Mouse (Mus musculus) adipocyte (in vitro differentiated cells): ENCODE measurements around the gene Tinf2.

Experiments used
- DNase-seq: peaks from one replicate; pipeline ENCODE4 v3.0.0-alpha.2; 2016; ENCODE audit warnings: low spot score

Gene Tinf2

DNA sequence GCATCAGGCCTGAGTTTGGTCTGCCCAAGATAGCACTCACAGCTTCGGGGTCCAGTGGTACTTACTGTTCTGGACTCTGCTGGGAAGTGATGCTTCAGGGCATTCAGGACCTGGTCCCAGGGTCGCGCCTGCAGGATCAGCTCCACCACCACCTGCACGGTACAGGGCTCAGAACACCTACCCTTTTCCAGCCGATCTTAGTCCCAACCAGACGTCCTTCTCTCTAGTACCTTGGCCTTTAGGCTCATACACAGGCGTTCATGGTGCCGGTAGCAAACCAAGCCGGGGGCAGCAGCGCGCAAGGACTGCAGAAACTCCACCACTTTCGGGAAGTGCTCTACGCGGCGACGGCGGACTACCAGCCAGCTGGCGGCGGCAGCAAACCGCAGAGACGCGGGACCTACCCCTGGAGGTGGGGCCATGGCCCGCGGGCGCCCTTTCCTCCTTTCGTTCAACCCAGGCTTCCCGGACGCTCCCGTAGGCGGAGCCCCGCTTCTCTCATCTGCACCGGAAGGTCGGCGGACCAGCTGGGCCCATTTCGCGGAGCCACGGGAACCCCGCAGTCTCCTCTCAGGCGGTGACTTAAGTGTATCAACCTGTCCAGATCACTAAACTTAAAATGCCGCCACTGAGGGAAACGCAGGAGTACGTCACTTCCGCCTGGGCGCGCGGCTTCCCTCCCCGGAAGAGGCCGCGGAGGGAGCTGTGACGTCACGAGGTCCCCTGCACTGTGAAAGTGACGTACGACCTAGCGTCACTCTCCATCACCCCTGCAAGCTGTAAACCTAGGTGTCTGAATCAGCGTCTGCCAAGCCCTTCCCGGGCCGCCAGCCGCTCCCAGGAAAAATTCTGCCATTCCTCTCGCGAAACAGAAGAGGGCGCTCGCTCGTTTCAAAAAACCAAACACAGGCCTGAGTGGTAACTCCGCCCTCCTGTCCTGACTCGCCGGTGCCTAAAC lies at the start of gene Tinf2:
Gene Tinf2, minus strand, starts transcription at position 661 of the 958 bp plus-strand sequence.
- peak; percentile 90 for DNase-seq

DNA sequence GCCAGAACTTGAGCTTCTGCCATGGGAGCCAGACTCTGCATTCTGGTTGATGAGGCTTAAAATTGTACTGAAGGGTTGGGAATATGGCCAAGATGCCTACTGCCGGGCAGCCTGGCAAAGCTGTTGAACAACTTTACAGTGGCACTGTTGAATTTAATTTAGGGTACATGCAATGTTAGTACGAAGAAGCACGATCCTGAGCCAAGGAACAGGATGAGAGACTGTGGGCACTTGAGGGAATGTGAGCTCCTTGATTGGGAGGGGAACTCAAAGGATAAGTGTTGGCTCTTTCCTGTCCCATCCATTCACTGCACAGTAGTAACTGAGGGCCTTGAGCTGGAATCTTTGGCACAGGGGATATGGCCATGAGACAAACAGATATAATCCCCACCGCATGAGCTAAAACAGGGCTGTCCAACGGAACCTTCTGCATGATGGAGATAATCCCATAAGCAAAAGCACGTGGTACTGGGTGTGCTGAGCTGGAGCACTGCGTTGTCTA lies 49.0 kb upstream of the Tinf2 start:
- no peak for DNase-seq

DNA sequence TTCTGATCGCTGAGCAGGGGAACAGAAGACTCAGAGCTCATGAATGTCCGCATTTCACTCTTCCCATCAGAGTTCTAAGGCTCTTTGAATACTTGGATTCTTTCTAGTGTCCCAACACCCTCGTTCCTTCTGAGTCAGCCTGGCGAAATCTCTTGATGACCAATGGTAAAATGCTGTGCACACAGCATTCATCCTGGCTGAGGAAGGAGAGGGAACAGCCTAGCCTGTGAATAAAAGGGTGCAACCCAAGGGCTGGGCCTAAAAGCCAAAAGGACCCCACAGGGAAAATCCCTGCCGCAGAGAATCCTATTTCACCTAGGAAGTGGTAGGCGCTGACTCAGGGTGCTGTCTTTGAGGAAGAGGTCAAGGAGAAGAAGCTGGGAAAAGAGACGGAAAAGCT lies 48.5 kb upstream of the Tinf2 start:
- DNase-seq: no peak

DNA sequence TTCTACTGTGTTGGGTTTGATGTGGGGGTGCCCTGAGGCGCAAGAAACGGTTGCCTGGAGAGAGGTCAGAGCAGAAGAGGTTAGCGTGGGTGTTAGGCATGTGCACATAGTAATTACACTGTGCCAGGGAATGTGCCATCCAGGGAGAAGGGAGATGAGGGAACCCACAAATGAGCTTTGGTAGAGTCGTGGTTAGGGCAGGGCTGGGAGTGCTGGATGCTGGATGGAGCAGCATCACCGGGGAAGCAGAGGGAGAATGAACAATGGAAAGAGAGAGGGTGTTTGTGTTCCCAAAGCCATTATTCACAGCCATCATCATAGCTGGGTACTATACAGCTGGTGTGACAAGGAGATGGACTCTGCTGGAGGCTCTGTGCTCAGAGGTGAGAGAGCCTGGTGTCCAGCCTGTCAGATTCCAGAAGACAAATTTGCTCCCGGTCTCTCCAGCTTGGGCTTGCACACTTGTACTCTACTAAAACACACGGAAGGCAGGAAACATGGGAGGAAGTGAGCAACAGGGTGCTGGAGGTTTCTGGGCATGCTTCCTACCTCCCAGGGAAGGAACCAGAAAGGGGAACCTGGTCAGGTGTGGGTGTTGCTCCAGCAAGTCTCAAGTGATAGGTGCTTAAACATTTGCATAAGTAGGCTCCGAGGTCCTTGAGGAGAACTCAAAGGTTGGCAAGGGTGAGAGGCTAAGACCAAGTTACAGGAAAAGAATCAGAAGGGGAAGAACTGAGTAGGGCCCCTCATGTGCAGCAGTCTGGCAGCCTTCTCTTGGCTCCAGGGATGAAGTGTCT lies 46.5 kb upstream of the Tinf2 start:
- DNase-seq: no peak

DNA sequence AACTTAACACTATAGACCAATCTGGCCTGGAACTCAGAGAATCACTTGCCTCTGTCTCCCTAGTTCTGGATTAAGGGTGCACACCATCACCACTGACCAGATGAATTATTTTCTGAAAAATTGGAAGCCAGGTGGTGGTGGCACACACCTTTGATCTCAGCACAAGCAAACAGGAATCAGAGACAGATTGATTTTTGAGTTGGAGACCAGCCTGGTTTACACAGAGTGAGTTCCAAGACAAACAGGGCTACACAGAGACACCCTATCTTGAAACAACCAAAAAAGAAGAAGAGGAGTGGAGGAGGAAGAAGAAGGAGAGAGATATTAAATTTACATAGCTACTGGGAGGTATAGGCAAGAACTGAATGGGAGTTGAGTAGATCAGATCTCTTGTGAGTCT lies 44.6 kb upstream of the Tinf2 start:
- no peak for DNase-seq

DNA sequence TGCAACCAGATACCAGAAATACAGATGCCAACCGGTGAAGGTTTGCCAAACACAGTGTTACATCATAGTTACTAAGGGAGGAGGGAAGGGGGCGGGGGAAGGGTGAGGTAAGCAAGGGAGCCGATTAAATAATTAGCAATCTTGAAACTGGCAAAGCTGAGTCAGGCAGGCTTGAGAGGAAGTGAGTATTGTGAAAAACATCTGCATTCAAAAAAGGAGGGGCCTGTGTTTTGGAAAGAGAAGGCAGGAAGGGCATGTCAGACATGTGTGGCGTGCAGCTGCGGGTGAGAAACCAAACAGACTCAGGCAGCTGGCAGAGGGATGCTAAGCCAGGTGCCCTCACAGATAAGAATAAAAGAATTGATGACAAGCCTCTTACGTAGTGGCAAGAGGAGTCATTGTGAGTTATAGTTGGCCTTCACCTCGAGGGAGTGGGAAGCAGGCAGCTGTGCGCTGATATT lies 42.8 kb upstream of the Tinf2 start:
- peak; percentile 79 for DNase-seq

DNA sequence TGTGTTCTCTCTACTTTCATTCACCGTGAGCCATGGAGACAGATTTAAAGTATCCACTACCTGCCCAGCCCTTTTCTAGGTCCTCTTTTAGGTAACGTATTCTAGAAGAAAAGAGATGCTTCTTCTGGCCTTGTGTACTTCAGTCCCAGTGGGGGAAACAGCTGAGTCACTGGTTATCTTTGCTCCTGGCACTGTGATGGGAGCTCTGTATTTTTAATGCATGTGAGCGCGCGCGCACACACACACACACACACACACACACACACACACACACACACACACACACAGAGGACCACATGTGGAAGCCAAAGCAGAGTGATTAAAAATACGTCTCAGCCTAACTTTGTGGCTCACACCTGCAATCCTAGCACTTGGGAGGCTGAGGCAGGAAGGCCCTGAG lies 41.8 kb upstream of the Tinf2 start:
- DNase-seq: no peak

DNA sequence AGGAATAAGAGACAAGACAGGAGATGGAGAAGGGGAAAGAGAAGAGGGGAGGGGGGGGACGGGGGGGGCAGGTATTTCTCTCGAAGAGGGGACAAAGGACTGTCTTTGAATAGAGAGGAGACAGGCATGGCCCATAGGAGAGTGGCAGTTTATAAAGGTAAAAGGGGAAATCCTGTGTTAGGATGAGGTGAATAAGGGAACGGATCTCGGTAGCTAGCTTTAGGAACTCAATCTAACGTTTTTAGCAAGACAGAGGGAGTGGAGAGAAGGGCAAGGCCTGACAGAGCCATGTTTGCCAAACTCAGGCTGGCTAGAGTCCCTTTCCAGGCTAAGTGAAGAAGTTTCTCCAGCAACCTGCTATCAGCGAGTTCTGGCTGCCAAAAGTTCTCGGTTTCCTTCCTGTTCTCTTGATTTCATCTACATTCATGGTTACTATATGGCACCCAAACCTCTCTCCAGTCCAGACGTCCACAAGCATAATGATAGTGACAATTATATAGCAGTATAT lies 40.9 kb upstream of the Tinf2 start:
- DNase-seq: peak; percentile 10

DNA sequence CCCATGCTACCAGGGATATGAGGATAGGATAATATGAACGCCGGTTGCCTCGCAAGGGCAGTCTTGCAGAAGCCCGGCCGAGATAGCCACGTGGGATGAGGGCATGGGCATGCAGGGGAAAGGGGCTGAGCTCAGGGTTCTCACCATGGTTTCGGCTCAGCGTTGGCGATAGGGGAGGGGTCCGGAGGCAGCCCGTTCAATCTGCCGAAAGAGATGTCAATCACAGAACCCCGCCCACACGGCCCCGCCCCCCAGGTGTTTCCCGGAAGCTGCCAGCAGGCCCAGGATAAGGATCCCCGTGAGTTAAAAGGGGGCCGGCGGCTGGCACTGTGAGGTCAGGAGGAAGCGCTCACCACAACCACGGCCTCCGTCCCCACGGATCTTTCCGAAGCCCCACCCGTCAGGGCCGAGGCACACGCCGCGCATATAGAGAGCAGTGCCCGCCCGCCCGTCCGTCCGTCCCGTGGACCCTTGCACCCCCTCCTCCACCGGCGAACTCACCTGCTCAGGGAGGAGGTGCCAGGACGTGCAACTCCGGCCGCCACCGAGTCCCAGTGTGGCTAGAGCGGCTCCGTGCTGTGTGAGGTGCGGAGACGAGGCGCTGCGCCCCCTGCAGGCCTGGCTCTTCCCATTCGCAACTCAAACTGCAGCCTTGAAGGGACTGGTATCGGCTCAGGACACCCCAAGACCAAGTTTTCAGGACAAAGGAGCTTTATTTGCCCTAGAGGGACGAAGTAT lies 40.2 kb upstream of the Tinf2 start, which contains the start of gene Rabggta:
Gene Rabggta, minus strand, starts transcription at position 564 of the 738 bp plus-strand sequence.
- DNase-seq: peak; percentile 81

DNA sequence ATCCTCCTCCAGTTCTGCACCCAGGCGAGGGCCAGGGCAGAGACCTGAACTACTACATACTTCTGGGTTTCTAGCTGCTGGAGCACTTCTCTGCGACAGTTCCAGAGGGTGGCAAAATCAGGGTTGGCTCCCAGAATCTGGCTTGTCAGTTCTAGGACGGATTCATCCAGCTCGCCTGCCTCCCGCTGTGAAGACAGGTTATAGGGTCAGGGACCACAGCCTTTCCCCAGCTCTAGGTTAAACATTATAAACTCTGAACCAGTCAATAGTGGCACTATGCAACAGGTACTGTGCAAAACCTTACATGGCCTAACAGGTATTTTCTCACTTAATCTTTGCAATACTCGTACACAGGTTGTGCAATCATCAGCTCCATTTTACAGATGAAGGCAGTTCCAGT lies 39.5 kb upstream of the Tinf2 start:
- DNase-seq: no peak

DNA sequence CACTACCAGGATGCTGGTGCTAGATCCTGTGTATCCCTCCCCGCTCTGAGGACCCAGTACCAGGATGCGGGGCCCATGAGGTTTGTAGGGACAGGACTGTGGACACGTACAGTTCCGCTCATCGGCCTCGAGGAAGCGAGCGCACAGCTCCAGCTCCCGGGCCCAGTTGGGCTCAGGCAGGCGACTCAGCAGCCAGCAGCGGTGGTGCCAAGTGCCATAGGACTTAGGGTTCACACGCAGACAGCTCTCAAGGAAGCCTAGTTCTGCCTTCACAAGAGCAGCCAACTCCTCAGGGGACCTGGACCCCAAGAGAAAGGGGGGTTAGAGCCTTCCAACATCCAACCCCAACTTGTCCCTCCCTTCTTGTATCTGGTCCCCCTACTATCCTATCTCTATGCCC lies 39.0 kb upstream of the Tinf2 start:
- no peak for DNase-seq

DNA sequence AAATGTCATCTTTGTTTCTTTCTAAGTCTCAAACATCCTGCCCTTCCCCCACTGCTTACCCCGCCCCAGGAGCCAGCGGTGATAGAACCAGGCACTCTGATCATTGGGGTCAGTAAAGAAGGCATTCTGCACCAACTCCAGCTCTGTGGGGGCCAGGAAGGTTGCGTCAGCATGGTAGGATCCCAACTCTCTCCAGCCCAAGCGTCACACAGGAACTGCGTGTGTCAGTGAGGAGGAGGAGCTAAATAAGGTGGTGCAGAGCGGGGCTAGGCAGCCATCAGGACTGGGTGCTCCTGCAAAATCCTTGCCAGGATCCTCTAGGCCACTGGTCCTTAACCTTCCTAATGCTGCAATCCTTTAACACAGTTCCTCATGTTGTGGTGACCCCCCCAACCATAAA lies 38.1 kb upstream of the Tinf2 start:
- DNase-seq: no peak

DNA sequence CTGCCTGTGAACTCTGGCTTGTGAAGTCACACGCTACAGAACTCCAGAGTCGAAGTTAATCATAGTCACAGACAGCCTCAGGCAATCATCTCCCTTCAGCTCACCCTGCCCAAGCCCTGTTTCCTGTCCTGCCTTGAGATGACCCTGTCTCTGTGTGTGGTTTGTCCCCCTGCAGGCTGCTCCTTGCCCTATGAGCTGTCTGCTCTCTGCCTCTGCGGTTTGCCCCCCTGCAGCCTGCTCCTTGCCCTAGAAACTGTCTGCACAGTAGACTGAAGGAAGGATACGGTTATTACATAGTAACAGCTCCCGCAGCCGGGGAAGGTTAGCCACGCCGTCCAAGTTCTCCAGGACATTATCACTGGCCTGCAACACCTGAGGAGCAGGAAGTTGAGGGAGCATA lies 35.3 kb upstream of the Tinf2 start:
- DNase-seq: no peak

DNA sequence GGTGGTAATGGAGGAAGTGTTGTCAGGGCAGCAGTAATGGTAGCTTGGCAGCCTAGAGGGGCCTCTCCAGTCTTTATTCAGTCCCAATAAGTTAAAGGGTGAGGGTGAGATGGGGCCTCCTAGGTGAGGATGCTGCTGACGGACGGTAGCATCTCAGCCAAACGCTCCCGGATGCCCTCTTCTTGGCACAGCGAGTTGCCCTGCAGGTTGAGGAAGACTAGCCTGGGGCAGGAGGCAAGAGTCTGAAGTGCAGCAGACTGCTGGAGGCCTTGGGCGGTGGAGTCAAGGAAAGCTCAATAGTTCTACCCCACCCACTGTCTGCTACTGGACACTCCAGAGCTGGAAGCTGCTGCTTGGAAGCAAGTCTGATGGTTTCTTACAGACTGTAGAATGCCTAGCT lies 34.7 kb upstream of the Tinf2 start:
- DNase-seq: no peak

DNA sequence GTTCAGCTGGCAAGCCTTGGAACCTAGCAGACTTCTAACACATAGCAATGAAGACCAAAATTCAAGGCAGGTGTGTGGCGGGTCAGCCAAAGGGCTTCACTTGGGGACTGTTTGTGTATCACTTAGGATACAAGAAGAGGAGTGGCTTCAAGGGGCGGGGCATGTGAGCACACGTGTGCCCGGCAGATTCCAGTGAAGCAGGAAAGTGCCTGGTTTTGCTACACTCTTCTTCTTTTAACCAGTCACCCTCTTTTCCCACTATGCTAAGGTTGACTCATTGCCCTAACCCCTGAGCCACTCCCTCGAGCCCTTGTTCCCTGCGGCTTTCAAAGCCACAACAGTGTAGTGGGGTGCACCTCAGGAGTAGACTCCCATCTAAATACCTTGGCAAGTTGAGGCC lies 33.3 kb upstream of the Tinf2 start:
- no peak for DNase-seq

DNA sequence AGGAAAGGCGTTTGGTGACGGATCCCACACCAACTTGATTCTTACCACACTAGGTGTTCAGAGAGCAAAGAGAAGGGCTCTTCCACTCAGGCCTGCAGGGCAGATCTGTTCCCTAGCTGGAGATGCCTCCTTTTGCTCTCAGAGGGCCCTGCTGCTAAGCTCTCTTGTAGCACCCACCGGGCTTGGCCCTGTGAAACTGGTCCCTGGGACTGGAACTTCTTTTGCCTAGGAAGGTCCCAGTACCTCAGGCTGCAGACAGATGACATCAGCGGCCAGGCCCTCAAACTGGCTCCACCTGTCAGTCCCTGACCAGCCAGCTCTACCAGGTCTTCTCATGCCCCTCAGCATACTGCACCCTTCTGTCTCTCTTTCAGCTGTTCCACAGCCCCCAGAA lies 32.1 kb upstream of the Tinf2 start, which contains the start of gene Tgm1:
Gene Tgm1, minus strand, starts transcription at position 198 of the 394 bp plus-strand sequence.
- DNase-seq: no peak

DNA sequence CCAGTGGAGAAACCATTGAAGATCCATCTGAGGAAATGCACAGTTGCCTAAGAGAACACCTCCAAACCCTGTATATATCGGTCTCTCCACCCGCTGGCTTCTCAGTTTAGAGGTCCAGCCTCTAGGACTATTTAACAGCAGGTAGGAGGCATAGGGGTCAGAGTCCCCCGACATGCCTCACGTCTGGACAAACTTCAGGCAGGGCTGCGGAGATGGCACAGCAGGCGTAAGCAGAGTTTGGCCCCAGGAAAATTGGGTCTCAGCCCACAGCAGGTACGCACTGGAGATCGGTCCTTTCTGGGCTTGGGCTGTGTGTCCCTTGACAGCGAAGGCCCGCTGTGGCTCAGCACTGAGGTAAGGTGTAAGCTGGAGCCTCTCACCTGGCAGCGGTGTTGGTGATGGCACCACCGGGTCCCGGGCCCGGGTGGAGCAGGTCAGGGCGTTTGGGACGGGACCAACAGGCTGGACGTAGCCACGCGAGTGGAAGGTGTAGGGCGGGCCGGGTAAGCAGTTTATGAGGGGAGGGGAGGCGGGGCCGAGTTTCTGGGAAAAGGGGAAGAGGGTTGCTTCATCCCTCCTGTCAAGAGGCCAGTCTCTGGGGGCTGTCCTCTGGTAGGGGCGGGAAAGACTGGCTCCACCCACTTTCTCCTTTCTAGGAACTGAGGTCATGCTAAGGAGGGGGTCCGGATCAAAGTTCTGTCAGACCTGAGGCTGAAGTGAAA lies 31.5 kb upstream of the Tinf2 start:
- DNase-seq: no peak

DNA sequence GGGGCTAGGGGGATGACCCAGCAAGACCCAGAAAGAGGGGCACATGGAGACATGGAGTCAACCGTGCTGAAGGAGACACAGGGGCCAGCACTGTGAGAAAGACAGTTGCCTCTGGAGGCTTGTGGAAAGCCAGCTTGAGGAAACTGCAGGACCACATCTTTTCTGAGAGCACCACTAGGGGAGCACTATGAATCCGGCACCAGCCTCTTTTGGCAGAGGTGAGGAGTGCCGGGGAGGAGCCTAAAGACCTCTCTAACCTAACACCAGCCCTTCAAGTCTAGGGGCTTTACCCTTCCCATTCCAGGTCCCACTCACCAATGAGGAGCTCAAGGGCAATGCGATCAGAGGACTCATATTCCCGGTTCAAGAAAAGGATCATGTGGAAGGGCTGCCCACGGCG lies 30.2 kb upstream of the Tinf2 start:
- no peak for DNase-seq

DNA sequence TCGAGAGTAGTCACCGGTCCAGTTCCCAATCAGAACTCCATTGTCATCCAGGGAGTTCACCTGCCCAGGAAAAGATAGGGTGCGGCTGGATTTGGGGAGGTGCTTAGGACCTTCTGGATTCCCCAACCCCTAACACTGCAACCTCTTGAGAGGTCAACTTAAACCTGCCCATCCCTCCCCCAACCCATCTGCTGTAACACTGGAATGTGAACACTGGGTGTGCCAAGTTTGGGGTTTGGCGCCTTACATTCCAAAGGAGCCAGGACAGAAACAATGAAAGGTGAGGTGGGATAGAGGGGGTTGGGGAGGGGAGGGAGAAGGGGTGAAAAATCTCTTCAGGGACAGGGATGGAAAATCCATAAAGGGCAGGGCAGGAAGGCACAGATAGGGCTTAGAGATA lies 27.9 kb upstream of the Tinf2 start:
- no peak for DNase-seq

DNA sequence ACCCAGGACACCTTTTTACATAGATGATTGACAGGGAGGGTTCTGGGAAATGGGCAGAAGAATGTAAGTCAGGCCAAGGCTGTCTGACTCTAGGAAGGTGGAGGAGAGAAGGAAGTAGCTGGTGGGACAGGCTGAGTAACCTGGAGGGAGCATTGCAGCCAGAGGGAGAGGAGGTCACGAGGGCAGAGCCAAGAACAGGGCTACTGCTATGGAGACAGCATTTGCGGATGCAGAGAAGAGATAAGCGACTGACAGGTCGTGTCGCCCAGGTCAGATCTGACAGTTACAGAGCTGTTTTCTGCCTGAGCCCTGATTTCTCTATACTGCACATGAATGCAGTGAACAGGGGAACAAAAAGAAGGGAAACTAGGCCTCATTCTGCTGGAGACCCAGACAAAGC lies 25.8 kb upstream of the Tinf2 start:
- DNase-seq: no peak

DNA sequence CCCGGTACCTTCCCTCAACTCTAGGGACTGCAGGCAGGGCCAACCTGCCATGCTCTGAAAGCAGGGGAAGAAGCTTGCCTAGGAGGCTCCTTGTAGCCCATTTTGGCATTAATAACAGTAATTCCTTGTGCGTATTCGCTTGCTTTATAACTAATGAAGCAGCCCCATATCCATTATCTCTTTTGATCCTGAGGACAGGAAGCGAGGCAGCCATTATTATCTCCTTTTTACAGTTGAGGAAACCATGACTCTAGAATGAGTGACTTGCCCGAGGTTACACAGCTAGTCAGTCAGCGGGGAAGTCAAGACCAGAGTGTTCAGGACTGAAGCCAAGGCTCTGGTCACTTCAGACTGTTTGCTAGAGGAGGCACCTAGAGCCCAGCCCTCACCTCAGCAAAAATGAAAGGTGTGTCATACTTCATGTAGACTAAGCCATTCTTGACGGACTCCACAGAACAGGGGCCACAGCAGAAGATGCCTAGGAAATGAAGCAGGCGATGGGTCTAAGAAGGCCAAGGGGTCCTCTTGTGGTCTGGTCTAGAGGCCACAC lies 24.5 kb upstream of the Tinf2 start:
- DNase-seq: no peak
